Mouse (Mus musculus): ENCODE measurements around the gene Ankrd13b.
"Not testable (repeated sequence)": the region's sequence is repeated elsewhere in the genome, so short reads cannot be mapped to it uniquely, and the experiment has no call there.

Gene Ankrd13b

DNA sequence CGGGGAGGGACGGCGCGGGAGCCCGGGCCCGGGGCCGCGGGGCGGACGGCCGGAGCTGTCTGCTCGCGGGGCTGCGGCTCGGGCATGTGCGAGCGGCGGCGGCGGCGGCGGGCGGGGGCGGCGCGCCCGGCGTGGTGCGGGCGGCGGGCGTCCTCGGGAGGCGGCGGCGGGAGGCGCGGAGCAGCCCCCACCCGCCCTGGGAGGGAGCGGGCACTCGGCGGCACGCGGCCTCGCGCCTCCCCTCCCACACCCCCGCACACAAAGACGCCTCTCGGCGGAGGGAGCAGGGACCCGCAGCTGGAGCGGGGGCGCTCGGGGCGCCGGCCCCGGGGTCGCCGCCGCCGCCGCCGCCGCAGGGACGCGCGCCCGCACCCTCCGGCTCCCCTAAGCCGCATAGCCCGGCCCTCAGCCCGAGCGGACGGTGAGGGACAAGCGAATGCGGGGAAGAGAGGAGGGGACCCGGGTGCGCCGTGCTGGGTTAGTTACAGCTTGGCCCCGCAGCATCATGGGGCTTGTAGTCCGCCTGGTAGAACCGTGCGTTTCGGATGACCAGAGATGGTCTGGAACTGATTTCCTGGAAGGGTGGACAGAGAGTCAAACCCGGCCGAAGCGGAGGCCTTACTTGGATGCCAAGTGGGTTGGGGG is at the start of gene Ankrd13b:
Gene Ankrd13b, minus strand, starts transcription at position 88 of the 645 bp plus-strand sequence.
- no peak for DNase-seq (ENCODE audit: extremely low read depth, low read depth, low spot score)

DNA sequence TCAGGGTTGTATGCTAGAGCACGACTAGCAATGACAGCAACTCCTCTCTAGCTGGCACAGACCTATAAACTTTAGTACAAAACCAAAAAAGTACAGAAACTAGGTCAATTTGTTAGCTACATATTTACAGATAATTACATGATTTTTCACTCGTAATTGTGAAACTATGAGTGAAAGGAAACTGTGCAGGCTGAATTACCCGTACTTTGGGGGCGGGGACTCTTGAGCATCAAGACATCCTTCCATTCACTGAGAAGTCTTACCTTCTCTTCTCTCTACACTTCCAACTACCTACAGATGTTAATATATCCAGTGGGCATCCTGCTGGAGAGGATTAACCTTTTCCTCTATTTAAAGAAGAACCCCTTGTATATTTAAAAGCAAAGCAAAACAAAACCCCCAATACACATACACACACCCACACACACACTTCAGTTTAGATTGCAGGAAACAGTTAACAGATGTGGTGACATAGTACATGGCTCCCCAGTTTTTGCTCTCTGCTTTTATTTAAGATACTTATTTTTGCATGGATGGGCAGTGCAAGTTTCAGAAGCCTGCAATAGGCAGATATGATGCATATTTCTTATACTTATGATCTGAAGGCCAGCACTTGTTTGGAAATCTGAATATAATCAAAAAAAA is 42.8 kb upstream of the Ankrd13b start:
- DNase-seq (ENCODE audit: extremely low read depth, low read depth, low spot score), result no peak

DNA sequence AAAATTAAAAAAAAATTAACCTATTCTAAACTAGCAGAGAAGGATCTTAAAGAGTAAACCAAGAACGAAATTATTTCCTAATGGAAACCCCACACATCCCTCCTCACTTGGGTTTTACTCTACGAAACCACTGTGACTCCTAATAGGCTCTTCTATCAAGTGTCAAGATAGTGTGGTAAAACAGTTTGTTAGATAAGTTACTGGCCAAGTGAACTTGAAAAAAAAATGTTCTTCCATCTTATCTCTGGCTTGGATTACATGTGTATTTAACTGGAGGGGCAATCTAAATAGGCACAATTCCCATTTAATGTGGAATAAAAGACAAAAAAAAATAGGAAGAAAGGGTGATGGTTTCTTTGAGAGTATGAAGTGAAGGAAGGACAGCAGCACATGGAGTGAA is 41.4 kb upstream of the Ankrd13b start:
- DNase-seq (ENCODE audit: extremely low read depth, low read depth, low spot score), result no peak

DNA sequence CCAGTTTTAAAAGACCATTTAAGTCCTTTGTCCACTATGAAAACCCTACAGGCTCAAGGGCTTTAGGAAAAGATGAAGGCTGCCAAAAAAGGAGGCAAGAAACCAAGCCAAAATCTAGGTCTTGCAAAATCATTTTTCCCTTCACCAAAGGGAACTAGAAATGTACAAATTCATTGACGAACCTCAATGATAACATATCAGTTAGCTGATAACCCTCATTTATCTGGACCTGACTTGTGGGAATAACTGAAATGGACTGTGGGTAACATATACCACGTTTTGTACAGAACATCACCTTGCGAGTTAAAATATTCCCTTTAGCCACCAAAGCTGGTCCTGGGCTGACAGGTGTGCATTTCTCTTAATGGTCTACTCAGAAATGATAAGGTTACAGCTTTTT is 40.2 kb upstream of the Ankrd13b start:
- DNase-seq (ENCODE audit: extremely low read depth, low read depth, low spot score), result no peak

DNA sequence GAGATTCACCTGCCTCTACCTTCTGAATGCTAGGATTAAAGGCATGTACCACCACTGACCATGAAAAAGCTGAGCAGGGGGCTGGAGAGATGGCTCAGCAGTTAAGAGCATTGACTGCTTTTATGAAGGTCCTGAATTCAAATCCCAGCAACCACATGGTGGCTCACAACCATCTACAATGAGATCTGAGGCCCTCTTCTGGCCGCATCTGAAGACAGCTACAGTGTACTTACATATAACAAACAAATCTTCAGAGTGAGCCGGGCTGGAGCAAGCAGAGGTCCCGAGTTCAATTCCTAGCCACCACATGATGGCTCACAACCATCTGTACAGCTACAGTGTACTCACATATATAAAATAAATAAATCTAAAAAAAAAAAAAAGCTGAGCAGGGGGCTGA is 38.9 kb upstream of the Ankrd13b start:
- not testable (repeated sequence) for DNase-seq (ENCODE audit: extremely low read depth, low read depth, low spot score)

DNA sequence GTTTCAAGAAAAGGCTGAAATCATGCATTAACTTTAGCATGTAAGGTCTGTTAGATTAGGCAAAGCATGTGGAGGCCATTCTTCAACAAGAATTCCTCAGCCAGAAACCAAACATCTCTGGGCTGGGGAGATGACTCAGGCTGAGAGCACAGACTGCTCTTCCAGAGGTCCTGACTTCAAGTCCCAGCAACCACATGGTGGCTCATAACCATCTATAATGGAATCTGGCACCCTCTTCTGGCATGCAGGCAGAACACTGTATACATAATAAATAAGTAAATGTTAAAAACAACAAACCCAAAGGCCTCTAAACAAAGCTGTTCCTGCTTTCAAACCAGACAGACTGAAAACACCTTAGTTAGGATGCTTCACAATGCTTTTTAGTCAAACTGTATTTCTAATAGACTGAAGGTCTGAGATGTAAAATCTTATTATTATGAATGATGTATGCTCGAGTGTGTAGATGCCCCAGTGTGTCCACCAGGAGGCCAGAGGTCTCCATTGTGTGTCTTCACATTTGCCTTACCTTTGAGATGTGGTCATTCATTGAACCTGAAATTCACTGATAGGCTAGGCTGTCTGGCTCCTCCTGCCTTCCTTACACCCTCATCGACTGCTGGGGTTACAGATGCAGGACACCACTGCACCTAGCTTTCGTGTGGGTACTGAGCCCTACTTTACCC is 36.5 kb upstream of the Ankrd13b start:
- no peak for DNase-seq (ENCODE audit: extremely low read depth, low read depth, low spot score)

DNA sequence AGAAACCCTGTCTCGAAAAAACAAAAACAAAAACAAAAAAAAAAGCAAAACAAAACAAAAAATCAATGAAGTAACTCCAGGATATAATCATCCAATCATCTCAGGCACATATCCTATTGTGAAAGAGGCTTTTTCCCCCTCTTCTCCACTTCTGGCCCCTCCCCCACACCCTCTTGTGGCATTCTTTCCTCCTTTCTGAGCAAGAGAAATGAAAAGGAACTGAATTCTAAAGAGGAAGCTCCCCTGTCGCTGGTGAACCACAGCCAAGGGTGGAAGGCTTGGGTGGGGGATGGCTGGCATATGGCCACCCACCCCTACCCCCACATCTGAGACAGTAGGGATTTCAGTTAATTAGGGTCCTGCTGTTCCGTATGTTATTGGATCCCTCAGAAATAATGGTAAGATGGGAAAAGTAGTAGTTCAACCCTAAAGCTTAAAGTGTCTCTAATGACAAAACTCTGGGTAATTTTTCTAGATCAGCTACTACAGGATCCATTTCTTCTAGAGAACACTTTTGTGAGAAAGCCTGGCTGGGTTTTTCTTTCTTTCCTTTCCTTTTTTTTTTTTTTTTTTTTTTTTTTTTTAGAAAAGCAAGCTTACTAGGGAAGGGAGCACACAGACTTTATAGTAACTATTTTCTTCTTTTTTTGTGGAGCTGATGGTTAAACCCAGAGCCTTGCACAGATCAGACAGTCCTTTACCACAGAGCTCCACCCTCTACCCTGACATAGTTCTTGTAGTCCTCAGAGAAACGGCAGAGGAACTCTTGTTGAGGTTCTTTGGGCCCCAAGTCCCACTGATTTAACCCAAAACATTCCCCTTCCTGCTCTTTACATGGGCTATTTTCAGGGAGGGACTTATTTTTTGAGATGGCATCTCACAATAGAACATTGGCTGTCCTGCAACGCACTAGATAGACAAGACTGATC is 31.4 kb upstream of the Ankrd13b start:
- DNase-seq (ENCODE audit: extremely low read depth, low read depth, low spot score), result no peak

DNA sequence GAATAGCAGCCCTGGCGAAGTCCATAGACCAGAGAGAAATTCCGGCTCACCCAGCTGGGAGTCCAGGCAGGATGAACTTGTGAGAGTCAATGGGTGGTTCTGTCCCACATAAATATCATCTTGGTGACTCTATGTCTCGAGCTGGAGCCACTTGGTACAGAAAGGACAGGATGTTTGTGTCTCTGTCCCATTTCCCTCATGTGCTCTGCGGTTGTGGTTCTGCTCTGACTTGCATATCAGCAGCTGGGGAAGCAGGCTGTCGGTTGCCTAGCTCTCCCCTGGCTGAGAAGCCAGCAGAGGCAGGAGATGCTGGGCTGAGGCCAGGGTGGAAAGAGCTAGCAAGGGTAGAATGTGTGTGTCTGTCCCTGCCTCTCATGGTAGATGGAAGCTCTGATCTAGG is 29.6 kb upstream of the Ankrd13b start, which contains the start of gene Gm10392:
Gene Gm10392, minus strand, starts transcription at position 156 of the 400 bp plus-strand sequence.
- DNase-seq (ENCODE audit: extremely low read depth, low read depth, low spot score), result no peak

DNA sequence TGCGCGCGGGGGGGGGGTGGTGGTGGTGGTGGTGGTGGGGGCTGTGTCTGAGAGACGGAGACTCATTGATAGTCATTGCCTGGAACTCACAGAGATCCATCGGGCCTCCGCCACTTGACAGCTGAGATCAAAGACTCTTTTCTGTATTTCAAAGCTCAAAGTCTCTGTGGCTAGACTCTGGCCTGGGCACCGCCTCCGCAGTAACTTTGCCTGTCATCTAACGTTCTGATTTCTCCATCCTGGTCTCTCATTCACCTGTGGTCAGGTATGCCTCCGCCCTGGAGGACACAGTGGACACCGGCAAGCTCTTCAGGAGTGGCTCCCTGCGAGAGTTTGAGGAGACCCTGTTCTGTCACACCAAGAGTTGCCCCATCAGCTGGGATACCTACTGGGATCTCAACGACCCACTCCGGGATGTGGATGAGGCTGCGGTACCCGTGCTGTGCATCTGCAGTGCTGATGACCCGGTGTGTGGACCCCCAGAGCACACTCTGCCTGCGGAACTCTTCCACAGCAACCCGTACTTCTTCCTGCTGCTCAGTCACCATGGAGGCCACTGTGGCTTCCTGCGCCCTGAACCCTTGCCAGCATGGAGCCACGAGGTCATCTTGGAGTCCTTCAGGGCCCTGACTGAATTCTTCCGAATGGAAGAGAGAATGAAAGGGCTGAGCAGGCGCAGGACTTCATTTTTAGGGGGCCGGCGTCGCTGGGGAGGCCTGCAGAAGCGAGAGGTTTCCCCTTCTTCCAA is 28.7 kb upstream of the Ankrd13b start:
- DNase-seq (ENCODE audit: extremely low read depth, low read depth, low spot score), result no peak

DNA sequence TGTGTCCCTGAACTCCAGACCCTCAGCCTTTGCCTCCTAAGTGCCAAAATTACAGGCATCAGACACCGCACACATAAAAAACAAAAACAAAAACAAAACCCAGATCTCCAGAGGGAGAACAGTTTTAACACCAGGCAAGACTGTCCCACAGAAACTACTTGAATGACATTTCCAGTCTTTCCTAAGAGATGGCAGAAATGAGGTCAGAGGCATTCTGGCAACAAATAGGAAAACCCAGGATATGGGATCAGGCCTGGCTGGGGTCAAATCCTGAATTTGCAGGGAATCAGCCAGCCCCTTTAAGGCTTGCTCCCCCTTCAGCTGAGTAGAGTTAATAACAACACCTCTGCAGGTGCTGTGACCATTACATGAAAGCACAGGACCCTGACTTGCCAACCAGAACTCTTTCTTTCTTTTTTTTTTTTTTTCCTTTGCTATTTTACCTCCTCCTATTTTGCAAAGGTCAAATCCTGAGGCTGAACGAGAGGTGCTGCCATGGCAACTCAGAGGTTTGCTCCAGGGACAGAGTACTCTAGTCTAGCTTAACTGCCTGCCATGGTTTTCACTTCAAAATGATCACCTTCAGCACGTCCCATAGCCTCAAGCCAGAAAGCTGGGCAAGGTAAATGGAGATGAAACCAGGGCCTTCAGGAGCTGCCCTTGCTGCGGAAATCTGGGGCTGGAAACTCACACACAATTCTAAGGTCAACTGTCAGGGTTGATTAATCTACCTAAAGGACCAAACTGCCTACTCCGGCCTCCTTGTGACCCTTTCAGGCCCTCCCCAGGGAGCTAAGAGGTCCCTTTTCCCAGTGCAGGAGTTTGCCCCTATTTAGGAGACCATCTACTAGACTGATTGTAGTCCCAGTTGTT is 27.3 kb upstream of the Ankrd13b start:
- DNase-seq (ENCODE audit: extremely low read depth, low read depth, low spot score), result no peak

DNA sequence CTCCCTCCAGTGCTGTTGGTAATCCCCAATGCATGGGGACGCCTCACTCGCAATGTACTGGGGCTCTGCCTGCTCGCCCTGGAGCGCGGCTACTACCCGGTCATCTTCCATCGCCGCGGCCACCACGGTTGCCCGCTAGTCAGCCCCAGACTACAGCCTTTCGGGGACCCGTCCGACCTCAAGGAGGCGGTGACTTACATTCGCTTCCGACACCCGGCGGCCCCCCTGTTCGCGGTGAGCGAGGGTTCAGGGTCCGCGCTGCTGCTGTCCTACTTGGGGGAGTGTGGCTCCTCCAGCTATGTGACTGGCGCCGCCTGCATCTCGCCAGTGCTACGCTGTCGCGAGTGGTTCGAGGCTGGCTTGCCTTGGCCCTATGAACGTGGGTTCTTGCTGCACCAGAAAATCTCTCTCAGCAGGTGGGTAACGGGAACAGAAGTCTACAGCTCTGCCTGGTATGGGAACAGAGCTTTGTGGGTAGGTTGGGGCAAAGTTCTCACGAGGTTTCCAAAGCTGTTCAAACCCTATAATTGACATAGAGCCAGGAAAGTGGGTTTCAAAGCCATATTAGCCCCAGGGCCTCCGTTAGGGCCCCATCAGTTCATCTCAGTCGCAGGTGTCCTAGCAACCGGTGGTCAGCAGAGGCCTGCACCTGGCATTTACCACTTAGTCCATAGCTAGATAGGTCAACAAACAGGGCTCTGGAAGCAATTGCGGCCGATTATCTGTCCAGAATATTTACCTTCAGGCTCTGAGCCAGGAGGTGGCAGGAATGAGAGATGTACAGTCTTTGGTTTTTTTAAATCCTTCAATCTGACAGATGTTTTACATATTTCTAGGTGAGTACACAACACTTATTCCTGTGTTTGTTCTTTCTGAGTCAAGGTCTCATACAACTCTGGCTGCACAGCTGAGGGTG is 26.4 kb upstream of the Ankrd13b start, which contains the start of gene Trp53i13:
Gene Trp53i13, minus strand, starts transcription at position 344 of the 916 bp plus-strand sequence.
- no peak for DNase-seq (ENCODE audit: extremely low read depth, low read depth, low spot score)

DNA sequence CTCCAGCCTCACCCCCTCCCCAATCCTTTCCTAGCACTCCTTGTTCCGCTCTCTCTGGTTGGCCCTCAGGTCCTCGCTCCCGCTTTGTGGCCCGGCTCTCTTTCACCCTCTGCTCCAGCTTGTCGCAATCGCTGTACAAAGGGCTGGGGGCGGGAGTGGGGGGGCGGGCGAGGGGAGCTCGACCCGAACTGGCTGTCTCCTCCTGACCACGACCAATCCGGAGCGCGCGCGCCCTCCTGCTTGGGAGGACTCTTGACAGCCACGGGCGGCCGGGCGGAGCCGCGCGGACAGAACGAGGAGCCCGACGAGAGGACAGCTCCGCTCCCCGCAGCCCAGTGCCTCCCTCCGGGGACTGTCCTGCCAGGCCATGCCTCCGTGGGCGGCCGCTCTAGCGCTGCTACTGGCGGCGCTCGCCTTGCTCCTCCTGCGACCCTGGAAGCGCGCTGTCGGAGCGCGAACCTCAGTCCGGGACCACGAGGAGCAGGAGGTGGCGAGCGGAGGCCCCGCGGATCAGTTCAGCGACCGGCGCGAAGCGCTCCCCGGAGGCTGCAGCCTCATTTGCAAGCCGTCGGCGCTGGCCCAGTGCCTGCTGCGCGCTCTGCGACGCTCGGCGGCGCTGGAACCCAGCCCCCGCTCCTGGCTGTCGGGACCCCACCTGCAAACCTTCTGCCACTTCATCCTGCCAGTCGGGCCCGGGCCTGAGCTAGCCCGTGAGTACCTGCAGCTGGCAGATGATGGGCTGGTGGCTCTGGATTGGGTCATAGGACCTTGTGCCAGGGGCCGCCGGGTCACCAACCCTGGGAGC is 25.6 kb upstream of the Ankrd13b start, which contains the start of gene Abhd15:
Gene Abhd15, plus strand, starts transcription at position 290 of the 805 bp plus-strand sequence.
- DNase-seq (ENCODE audit: extremely low read depth, low read depth, low spot score), result no peak

DNA sequence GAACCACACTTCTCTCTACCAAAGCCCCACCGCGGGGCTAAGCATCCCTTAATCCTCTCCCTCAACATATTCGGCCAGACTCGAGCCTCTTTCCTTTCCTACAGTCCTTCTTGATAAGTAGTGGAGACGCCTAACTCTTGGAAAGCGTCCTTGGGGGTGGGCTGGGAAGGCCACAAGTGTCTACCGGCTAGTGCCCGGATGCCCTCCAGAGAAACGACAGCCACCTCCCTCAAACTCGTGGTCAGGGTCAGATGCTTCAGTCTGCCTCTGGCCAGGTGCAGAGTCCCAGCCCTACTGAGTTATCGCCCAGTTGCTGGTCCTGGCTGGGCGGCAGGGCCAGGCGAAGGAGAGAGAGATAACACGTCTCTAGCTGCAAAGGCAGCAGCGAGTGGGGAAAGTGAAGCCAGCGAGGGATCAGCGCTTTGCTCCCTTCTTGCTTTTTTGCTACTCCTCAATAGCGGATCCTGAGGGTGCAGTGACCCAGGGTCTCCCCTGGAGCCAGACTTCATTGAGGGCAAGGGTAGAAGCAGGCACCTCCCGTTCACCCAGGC is 24.9 kb upstream of the Ankrd13b start:
- no peak for DNase-seq (ENCODE audit: extremely low read depth, low read depth, low spot score)

DNA sequence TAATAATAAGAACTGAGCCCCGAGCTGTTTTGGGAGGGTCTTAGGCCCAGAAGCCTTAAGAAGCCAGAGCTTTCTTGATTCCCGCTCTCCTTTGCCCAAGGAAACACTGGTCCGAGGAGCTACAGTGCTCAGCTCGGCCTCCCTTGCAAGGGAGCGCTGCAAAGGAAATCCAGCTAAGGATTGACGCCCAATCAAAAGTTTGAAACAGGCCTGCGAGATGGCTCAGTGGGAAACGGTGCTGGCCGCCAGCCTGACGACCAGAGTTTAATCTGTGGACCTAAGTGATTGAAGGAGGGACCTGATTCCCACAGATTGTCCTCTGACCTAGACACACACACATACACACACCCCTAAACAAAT is 24.3 kb upstream of the Ankrd13b start:
- DNase-seq (ENCODE audit: extremely low read depth, low read depth, low spot score), result no peak

DNA sequence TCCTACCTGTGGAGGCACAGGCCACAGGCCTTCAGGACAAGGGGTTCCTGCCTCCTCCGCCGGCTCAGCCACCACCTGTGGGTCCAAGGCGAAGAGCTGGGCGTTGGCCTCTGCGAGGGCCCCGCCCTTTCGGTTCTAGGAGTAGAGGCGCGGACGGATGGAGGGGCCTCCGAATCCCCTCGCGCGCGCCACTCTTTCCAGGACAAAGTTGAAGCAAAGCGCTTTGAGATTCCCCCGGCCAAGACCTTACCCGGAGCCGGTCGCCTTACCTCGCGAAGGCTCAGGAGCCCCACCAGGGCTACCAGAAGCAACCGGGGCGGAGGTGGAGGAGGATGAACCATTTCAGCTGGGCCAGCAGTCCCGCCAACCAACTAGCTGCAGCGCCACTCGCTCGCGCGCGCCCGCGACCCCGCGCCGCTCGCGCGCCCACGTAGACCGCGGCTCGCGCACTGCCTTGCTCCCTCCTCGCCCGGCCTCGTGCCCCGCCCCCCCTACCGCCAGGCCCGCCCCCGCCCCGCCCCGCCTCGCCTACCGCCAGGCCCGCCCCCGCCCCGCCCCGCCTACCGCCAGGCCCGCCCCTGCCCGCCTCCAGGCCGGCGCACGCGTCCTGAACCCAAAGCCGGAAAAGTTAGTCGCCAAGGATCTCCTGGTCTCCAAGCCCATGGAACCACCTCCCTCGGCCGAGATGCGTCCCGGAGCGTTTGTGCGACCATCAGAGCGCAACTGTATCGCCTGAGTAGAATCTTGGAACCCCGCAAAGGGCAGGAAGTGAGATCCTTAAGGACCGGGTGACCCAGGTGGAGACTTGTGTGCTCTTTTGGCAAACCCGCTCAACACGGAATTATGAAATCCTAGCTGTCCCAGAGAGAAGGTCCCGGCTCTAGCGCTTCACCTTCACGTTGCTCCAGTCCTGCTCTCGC is 23.7 kb upstream of the Ankrd13b start:
- no peak for DNase-seq (ENCODE audit: extremely low read depth, low read depth, low spot score)

DNA sequence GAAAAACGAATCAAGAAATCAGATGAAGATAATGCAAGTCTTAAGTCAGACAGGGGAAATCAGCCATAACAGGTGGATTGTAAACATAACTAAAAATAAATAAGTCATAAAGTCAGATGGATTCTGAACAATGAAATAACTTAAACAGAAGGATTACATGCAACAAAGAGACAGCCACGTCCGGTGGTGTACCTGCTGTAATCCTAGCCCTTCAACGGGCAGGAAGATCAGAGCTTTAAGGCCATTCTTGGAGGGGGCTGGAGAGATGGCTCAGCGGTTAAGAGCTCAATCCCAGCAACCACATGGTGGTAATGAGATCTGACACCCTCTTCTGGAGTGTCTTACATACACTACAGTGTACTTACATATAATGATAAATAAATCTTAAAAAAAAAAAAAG is 21.9 kb upstream of the Ankrd13b start:
- DNase-seq (ENCODE audit: extremely low read depth, low read depth, low spot score), result no peak

Data from fat pad, adult 2 months (tissue).